Mouse (Mus musculus): ENCODE measurements around the gene Cep128. TPM values are rescaled to one million over a fixed set of nuclear protein-coding genes. Genes with fewer than 3 reads are reported as not detected.
A peak's percentile ranks its signal among the peaks of the same experiment; 100 is the strongest.
"Not testable (repeated sequence)": the region's sequence is repeated elsewhere in the genome, so short reads cannot be mapped to it uniquely, and the experiment has no call there.

Gene Cep128
- polyA plus RNA-seq, 1 experiment from 2014 or later: 6.3 TPM

DNA sequence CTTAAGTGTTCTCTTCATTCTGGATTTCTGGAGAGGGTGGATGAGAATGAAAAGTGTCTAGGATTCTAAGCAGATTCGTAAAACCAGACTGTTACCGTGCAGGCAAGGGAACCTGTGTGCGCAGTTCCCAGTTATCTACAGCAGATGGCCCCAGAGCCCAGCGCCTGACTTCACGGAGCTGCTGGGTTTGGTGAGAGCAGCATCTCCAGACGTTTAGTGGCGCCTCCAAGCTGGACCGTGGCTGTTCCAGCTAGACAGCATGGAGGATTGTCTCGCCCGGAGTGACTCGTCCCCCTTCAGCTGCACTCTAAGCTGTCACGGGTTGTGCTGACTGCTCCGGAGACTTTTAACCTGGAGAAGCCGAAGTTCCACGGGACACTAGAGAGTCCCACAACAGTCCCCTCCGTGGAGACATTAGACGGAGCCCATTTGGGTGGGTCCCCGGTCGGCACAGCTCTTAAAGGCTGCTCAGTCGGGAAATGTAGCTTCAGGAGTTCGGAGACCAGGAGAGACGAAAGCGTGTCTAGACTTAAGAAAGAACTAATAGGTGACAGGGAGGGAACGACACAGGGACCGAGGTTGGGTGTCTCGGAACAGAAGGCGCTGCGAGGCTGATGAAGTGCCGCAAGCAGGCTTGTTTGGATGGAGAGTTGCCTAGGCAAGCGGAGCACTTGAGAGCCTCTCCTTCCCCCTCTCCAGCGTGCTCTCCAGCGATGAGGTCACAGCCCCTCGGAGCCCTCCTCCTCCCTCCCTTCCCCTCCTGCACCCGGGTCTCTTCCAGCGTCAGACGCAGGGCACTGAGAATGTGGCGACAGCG is 16.2 kb upstream of the Cep128 start:
- Histone ChIP-seq H3K27me3 (peaks cover 10% of the 10 kb centered on the region; the same call in 1 of the 2 replicates), H3K9ac (replicated peaks) (peak overlapping the region; percentile 45), H3K27ac (replicated peaks) (no peak overlapping the region), H3K4me3 (peak overlapping the region; percentile 50), H3K4me2 (replicated peaks) (peak overlapping the region; percentile 87), H3K36me3 (no peaks in the 10 kb centered on the region), H3K4me1 (peaks cover 5% of the 10 kb centered on the region), H3K9me3 (no peaks in the 10 kb centered on the region)
- ATAC-seq (replicated peaks): peak; percentile 95
- under 1% methylated on average over 38 of the region's 38 CpGs for WGBS

DNA sequence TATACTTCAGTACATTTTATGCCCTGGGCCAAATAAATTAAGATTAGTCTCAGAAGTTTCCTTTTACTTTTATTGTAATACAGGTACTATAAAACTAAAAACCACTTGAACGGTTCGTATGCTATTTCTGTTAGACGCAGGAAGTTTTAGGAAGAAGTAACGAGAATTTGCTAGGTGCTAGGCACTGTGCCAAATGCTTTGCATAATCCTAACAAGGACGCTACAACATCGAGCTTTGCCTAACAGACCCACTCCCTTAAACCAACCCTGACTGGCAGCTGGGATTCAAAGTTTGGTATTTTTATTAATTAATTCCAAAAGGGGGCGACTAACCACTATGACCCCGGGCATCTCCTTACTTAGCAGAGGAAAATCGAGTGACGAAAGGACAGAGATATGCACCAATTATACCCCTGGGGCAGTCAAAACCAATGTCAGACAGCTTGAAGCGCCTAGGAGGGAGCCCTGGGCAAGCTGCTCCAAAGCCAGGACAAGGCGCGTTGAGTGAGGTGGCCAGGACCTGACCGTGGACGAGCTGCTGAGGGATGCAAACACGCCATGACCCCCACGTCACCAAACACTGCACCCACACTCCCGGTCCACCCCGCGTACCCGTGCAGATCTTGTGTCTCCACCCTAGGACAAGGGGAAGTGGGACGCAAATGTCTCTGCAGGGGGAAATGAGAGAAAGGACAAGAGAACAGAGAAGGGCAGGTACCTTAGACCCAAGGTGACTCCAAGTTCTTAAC is 519 bp downstream of the Cep128 start:
- no peaks in the 10 kb centered on the region for H3K27me3 ChIP-seq
- no peaks in the 10 kb centered on the region for H3K9me3 ChIP-seq
- peak overlapping the region; percentile 48 for H3K9ac ChIP-seq (replicated peaks)
- peaks cover 11% of the 10 kb centered on the region for H3K4me1 ChIP-seq
- H3K27ac ChIP-seq (replicated peaks): no peak overlapping the region
- peak; percentile 65 for ATAC-seq (replicated peaks)
- peak overlapping the region; percentile 88 for H3K4me2 ChIP-seq (replicated peaks)
- WGBS: 2% methylated on average over 22 of the region's 22 CpGs
- H3K4me3 ChIP-seq: peak overlapping the region; percentile 64
- H3K36me3 ChIP-seq: no peaks in the 10 kb centered on the region; the same call in 1 of the 2 replicates

GRCm38 (mm10) chr12:91369173-91369572 is 15.0 kb downstream of the Cep128 start:
- H3K27me3 ChIP-seq: no peaks in the 10 kb centered on the region
- H3K27ac ChIP-seq (replicated peaks): no peak overlapping the region
- 89% methylated on average over 3 of the region's 3 CpGs for WGBS
- no peak overlapping the region for H3K9ac ChIP-seq (replicated peaks)
- no peaks in the 10 kb centered on the region for H3K4me1 ChIP-seq
- no peak for ATAC-seq (replicated peaks)
- H3K4me3 ChIP-seq: no peak overlapping the region
- no peaks in the 10 kb centered on the region for H3K36me3 ChIP-seq
- H3K9me3 ChIP-seq: 0 out of 2 replicates have a peak, but pooled peaks cover 4% of the 10 kb centered on the region
- no peak overlapping the region for H3K4me2 ChIP-seq (replicated peaks)

- no peaks in the 10 kb centered on the region for H3K4me1 ChIP-seq
- WGBS: 78% methylated on average over 8 of the region's 8 CpGs
- no peaks in the 10 kb centered on the region for H3K36me3 ChIP-seq
- no peak for ATAC-seq (replicated peaks)
- H3K27me3 ChIP-seq: no peaks in the 10 kb centered on the region
- H3K27ac ChIP-seq (replicated peaks): no peak overlapping the region
- H3K4me3 ChIP-seq: no peak overlapping the region
- no peaks in the 10 kb centered on the region for H3K9me3 ChIP-seq
- H3K4me2 ChIP-seq (replicated peaks): no peak overlapping the region
- no peak overlapping the region for H3K9ac ChIP-seq (replicated peaks)
These were observed 30.4 kb downstream of the Cep128 start for GRCm38 (mm10) chr12:91353783-91354182.

DNA sequence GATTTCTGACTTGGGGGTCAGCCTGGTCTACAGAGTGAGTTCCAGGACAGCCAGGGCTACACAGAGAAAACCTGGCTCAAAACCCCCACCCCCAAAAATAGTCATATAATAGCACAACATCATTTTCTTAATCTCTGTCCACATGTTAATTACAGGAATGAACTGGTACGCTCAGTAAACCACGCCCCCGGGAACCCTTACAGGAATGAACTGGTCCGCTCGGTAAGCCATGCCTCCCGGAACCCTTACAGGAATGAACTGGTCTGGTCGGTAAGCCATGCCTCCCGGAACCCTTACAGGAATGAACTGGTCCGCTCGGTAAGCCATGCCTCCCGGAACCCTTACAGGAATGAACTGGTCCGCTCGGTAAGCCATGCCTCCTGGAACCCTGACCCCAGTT is 45.6 kb downstream of the Cep128 start:
- H3K4me1 ChIP-seq; ATAC-seq (replicated peaks); H3K4me2 ChIP-seq (replicated peaks); H3K27me3 ChIP-seq; H3K27ac ChIP-seq (replicated peaks); H3K9me3 ChIP-seq; H3K4me3 ChIP-seq; H3K36me3 ChIP-seq; H3K9ac ChIP-seq (replicated peaks): not testable (repeated sequence)
- WGBS: 92% methylated on average over 13 of the region's 13 CpGs

- H3K36me3 ChIP-seq: no peaks in the 10 kb centered on the region
- no peaks in the 10 kb centered on the region for H3K4me1 ChIP-seq
- H3K4me3 ChIP-seq: no peak overlapping the region
- ATAC-seq (replicated peaks): no peak
- WGBS: 72% methylated on average over 4 of the region's 4 CpGs
- no peak overlapping the region for H3K9ac ChIP-seq (replicated peaks)
- H3K4me2 ChIP-seq (replicated peaks): no peak overlapping the region
- no peak overlapping the region for H3K27ac ChIP-seq (replicated peaks)
- H3K27me3 ChIP-seq: no peaks in the 10 kb centered on the region
- no peaks in the 10 kb centered on the region for H3K9me3 ChIP-seq
These were observed 56.7 kb downstream of the Cep128 start for GRCm38 (mm10) chr12:91327527-91327926.

DNA sequence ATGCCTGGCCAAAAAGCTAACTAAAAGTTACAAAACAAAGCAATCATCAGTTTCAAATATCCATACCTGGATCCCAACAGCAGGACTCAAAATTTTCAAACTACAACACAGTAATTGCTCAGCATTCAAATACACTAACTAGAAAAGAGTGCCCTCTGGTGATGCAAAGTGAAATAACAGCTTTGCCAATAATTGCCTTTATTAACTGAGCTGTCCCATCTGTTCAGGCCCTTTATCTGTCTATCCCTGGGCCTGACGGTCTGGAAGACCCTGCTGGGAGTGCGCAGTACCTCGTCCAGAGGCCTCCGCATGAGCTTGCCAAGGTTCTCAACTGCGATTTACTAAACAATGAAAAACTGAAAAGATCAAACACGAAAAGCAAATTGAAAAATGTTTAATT is 58.1 kb downstream of the Cep128 start:
- H3K4me3 ChIP-seq: no peak overlapping the region
- 30% methylated on average over 6 of the region's 6 CpGs for WGBS
- H3K9me3 ChIP-seq: no peaks in the 10 kb centered on the region

DNA sequence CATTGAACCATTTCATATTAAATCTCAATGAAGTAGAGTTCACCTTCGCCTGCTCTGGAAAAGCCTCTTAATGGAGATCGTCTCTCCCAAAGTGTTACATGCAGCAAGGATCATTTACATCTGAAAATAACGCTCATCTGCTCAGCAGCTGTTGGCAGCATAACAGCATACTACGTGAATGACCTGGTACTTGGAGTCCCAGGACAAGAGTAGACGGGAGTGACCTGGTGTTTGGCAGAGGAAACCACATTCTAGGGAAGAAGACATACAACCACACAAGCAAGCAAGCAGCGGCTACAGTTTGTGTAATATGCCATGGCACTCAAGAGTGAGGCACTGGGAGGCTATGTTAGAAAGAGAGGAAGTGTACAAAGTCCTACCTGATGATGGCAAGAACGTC is 69.2 kb downstream of the Cep128 start:
- Histone ChIP-seq H3K27me3 (no peaks in the 10 kb centered on the region), H3K9me3 (no peaks in the 10 kb centered on the region), H3K36me3 (no peaks in the 10 kb centered on the region), H3K4me1 (no peaks in the 10 kb centered on the region), H3K27ac (replicated peaks) (no peak overlapping the region), H3K4me2 (replicated peaks) (no peak overlapping the region), H3K9ac (replicated peaks) (no peak overlapping the region), H3K4me3 (no peak overlapping the region)
- 92% methylated on average over 7 of the region's 7 CpGs for WGBS
- no peak for ATAC-seq (replicated peaks)

More for the DNA sequence above, 58.1 kb downstream of the Cep128 start:
- Histone ChIP-seq H3K27ac (replicated peaks) (no peak overlapping the region), H3K4me1 (no peaks in the 10 kb centered on the region), H3K27me3 (no peaks in the 10 kb centered on the region), H3K36me3 (no peaks in the 10 kb centered on the region), H3K4me2 (replicated peaks) (no peak overlapping the region), H3K9ac (replicated peaks) (no peak overlapping the region)
- peak; percentile 86 for ATAC-seq (replicated peaks)

- Histone ChIP-seq H3K9me3 (no peaks in the 10 kb centered on the region), H3K4me2 (replicated peaks) (no peak overlapping the region), H3K9ac (replicated peaks) (no peak overlapping the region), H3K27me3 (no peaks in the 10 kb centered on the region), H3K36me3 (no peaks in the 10 kb centered on the region), H3K4me1 (no peaks in the 10 kb centered on the region), H3K27ac (replicated peaks) (no peak overlapping the region), H3K4me3 (no peak overlapping the region)
- peak; percentile 82 for ATAC-seq (replicated peaks)
- 48% methylated on average over 10 of the region's 10 CpGs for WGBS
These were observed 70.1 kb downstream of the Cep128 start for GRCm38 (mm10) chr12:91313974-91314587.

GRCm38 (mm10) chr12:91312591-91312990 is 71.6 kb downstream of the Cep128 start:
- WGBS: 90% methylated on average over 4 of the region's 4 CpGs

DNA sequence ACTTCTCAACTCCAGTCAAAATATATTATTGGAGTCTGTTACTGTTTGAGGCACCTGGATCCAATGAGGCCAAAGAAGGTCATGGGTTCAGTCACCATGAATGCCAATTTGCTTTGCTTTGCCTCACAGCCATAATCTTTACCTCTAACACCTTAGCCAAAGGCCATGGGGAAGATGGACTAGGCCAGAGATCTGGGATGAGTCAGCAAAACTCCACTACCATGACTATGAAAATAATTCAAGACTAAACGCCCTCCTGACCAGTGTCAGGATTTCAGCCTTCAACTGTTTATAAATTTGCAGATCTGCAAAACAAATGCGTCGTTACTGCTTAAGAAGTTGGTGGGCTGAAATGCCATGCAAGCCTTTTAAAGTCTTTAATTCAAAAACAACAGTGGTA is 76.5 kb downstream of the Cep128 start:
- H3K4me2 ChIP-seq (replicated peaks): no peak overlapping the region
- no peak overlapping the region for H3K27ac ChIP-seq (replicated peaks)
- no peak overlapping the region for H3K4me3 ChIP-seq
- no peaks in the 10 kb centered on the region for H3K27me3 ChIP-seq
- 87% methylated on average over 3 of the region's 3 CpGs for WGBS
- H3K9ac ChIP-seq (replicated peaks): no peak overlapping the region
- H3K4me1 ChIP-seq: no peaks in the 10 kb centered on the region
- no peaks in the 10 kb centered on the region for H3K9me3 ChIP-seq
- no peaks in the 10 kb centered on the region for H3K36me3 ChIP-seq
- no peak for ATAC-seq (replicated peaks)

More at GRCm38 (mm10) chr12:91312591-91312990, 71.6 kb downstream of the Cep128 start:
- Histone ChIP-seq H3K27me3 (no peaks in the 10 kb centered on the region), H3K27ac (replicated peaks) (no peak overlapping the region), H3K9me3 (no peaks in the 10 kb centered on the region), H3K4me1 (no peaks in the 10 kb centered on the region), H3K4me3 (no peak overlapping the region), H3K9ac (replicated peaks) (no peak overlapping the region), H3K4me2 (replicated peaks) (no peak overlapping the region), H3K36me3 (no peaks in the 10 kb centered on the region)
- ATAC-seq (replicated peaks): no peak

DNA sequence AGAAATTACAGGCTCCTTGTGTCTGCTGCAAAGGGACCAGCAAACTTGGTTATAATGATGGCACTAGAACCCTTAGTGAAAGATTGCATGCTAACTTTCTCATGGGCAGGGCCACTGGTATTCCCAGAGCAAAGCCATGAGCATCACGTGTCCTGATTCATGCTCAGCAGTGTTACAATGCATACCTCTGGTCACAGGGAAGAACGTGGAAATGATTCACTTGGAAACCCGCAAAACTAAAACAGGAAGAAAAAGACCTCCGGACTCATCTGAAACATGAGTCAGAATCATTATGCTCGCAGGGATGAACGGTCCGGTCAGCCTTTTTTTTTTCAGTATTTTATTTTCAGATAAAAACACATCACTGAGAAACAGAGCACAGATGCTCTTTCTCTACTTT is 78.4 kb downstream of the Cep128 start:
- Histone ChIP-seq H3K4me3 (no peak overlapping the region), H3K27ac (replicated peaks) (no peak overlapping the region), H3K27me3 (no peaks in the 10 kb centered on the region), H3K9ac (replicated peaks) (no peak overlapping the region), H3K36me3 (no peaks in the 10 kb centered on the region), H3K4me2 (replicated peaks) (no peak overlapping the region), H3K9me3 (no peaks in the 10 kb centered on the region), H3K4me1 (no peaks in the 10 kb centered on the region)
- 93% methylated on average over 7 of the region's 7 CpGs for WGBS
- no peak for ATAC-seq (replicated peaks)

Measured in forebrain, embryonic 15.5 days (tissue).